Mouse (Mus musculus) ovary, adult 10 weeks (tissue): Measurements from ENCODE around the gene Ednra. TPM values are rescaled to one million over a fixed set of nuclear protein-coding genes. Genes with fewer than 3 reads are reported as not detected.

Experiments
- polyA plus RNA-seq: library from polyadenylated mRNA; stranded (reverse); fragments of 350-450 nt; fragmentation: Illumina TruSeq; extraction: RNeasy Lipid Tissue Mini Kit (QIAGEN cat#74804); gene quantifications from one replicate; pipeline ENCODE4 v1.2.3, GENCODE M21; 2014

The Ednra gene
- 82.4 TPM for polyA plus RNA-seq

DNA sequence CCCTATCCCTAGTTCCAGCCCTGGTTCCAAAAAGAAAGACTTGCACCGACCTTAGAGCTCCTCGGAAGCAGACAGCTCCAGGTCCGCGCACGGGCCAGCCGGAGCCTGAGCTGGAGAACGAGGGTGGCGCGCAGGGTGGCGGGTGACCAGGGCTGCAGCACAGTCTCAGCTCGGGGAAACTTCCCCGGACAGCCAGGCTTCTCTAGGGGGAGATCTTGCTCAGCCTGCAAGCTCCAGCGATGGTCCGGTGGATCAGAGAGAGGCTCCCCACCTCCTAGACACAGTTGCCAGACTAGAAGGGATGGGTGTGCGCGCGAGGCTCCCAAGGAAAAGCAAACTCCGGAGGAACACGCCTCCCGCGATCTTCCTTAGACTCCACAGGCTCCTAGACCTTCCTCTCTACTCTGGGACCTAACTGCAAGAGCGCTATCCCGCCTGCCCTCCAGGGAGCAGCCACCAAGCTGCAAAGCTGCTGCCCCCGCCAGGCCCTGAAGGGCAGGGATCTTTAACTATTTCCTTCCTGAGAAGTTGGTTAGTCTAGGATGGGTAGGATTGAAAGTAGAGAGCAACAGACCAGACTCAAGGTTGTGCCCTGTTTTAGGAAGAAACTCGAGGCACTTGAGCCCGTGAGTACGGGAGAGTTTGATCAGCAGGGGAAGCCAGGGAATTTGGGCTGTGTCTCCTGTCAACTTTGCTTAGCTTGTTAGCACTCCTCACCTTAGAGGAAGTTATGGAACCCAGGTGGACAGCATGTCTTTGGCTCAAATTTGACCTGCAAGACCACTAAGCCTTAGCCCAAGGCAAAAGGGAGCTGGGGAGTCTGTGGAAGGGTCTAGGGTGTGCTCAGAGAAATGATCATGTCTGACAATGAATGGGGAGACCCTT, at the start of gene Ednra:
Gene Ednra, minus strand, starts transcription at position 419 of the 885 bp plus-strand sequence.

Other genes with a start within 250 kb of the Ednra start
- 56.3 TPM for gene Arhgap10, start 206.5 kb downstream of the Ednra start, polyA plus RNA-seq
- 34.6 TPM for gene Prmt9, start 175.1 kb downstream of the Ednra start, polyA plus RNA-seq
- 159 TPM for gene Tmem184c, start 113.8 kb downstream of the Ednra start, polyA plus RNA-seq